Mouse (Mus musculus): ENCODE results near the gene Dusp16.

Dusp16 gene

GRCm38 (mm10) chr6:134793046-134793806 is 801 bp upstream of the Dusp16 start:
- DNase-seq (ENCODE audit: low read depth, low spot score), result no peak

GRCm38 (mm10) chr6:134791251-134792118 is 940 bp downstream of the Dusp16 start:
- peak; percentile 68 for DNase-seq (ENCODE audit: low read depth, low spot score)

- DNase-seq (ENCODE audit: low read depth, low spot score), result no peak
Measured at GRCm38 (mm10) chr6:134789100-134789499, 3.3 kb downstream of the Dusp16 start.

GRCm38 (mm10) chr6:134786426-134786825 is 6.0 kb downstream of the Dusp16 start:
- no peak for DNase-seq (ENCODE audit: low read depth, low spot score)

- no peak for DNase-seq (ENCODE audit: low read depth, low spot score)
Measured at GRCm38 (mm10) chr6:134782900-134783299, 9.5 kb downstream of the Dusp16 start.

- DNase-seq (ENCODE audit: low read depth, low spot score), result peak; percentile 58
Measured at GRCm38 (mm10) chr6:134781494-134781913, 10.9 kb downstream of the Dusp16 start.

- no peak for DNase-seq (ENCODE audit: low read depth, low spot score)
Measured at GRCm38 (mm10) chr6:134780024-134780423, 12.4 kb downstream of the Dusp16 start.

GRCm38 (mm10) chr6:134773961-134774360 is 18.5 kb downstream of the Dusp16 start:
- peak; percentile 70 for DNase-seq (ENCODE audit: low read depth, low spot score)

- no peak for DNase-seq (ENCODE audit: low read depth, low spot score)
Measured at GRCm38 (mm10) chr6:134773292-134773893, 19.0 kb downstream of the Dusp16 start.

GRCm38 (mm10) chr6:134770339-134770738 is 22.1 kb downstream of the Dusp16 start:
- no peak for DNase-seq (ENCODE audit: low read depth, low spot score)

GRCm38 (mm10) chr6:134764441-134765061 is 27.9 kb downstream of the Dusp16 start:
- DNase-seq (ENCODE audit: low read depth, low spot score), result no peak

- DNase-seq (ENCODE audit: low read depth, low spot score), result no peak
Measured at GRCm38 (mm10) chr6:134763436-134763835, 29.0 kb downstream of the Dusp16 start.

- peak; percentile 59 for DNase-seq (ENCODE audit: low read depth, low spot score)
Measured at GRCm38 (mm10) chr6:134761808-134762207, 30.6 kb downstream of the Dusp16 start.

GRCm38 (mm10) chr6:134760926-134761544 is 31.4 kb downstream of the Dusp16 start:
- DNase-seq (ENCODE audit: low read depth, low spot score), result no peak

GRCm38 (mm10) chr6:134756058-134756457 is 36.4 kb downstream of the Dusp16 start:
- no peak for DNase-seq (ENCODE audit: low read depth, low spot score)

- peak; percentile 78 for DNase-seq (ENCODE audit: low read depth, low spot score)
Measured at GRCm38 (mm10) chr6:134753858-134754257, 38.6 kb downstream of the Dusp16 start.

- peak; percentile 91 for DNase-seq (ENCODE audit: low read depth, low spot score)
Measured at GRCm38 (mm10) chr6:134753412-134753811, 39.0 kb downstream of the Dusp16 start.

GRCm38 (mm10) chr6:134751883-134752647 is 40.4 kb downstream of the Dusp16 start:
- no peak for DNase-seq (ENCODE audit: low read depth, low spot score)

GRCm38 (mm10) chr6:134751087-134751486 is 41.3 kb downstream of the Dusp16 start:
- no peak for DNase-seq (ENCODE audit: low read depth, low spot score)

- DNase-seq (ENCODE audit: low read depth, low spot score), result no peak
Measured at GRCm38 (mm10) chr6:134748126-134748525, 44.3 kb downstream of the Dusp16 start.

All from R1 (cell line).